Mouse (Mus musculus): ENCODE data around the gene Prkg1. TPM values are rescaled to one million over a fixed set of nuclear protein-coding genes. Genes with fewer than 3 reads are reported as not detected.

Gene Prkg1
- polyA plus RNA-seq, 1 experiment from 2014 or later = 2.2 TPM

GRCm38 (mm10) chr19:30815661-30816060 is 949.2 kb downstream of the Prkg1 start:
- no peak for ATAC-seq (replicated peaks; ENCODE audit: low FRiP score)
- H3K27ac ChIP-seq (ENCODE audit: low read depth, low read length) = no peak overlapping the region
- 78% methylated on average over 6 of the region's 6 CpGs for WGBS
- no peaks in the 10 kb centered on the region for H3K27me3 ChIP-seq (replicated peaks; ENCODE audit: control insufficient read depth, insufficient read depth, low read length)
- no peak overlapping the region for H3K4me3 ChIP-seq (ENCODE audit: low read depth, low read length)
- H3K9ac ChIP-seq (ENCODE audit: low read depth, low read length) = no peak overlapping the region
- DNase-seq (ENCODE audit: low spot score) = no peak
- H3K4me2 ChIP-seq = no peak overlapping the region
- H3K9me3 ChIP-seq (ENCODE audit: control insufficient read depth, low read length) = no peaks in the 10 kb centered on the region
- H3K36me3 ChIP-seq (ENCODE audit: control insufficient read depth, insufficient read depth, low read length) = no peaks in the 10 kb centered on the region
- no peaks in the 10 kb centered on the region for H3K4me1 ChIP-seq (replicated peaks; ENCODE audit: control insufficient read depth, insufficient read depth, low read length)

DNA sequence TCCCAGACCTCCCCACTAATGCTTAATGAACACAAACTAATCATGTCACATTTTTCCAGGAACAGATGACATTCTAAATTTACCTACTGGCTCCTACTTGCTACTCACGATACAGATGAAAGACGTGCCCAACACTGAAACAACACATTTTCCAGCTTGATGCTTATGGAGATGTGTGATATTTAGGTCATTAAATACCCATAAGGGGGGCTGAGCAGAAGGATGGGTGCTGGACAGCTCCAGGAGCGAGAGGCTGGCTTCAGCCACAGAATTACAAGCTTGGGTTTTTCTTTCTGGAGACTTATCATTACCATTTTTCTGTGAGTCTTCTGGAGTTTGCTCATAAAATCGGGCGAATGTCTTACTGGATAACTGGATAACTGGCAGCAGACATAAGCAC is 958.6 kb downstream of the Prkg1 start:
- H3K27me3 ChIP-seq (replicated peaks; ENCODE audit: control insufficient read depth, insufficient read depth, low read length) = no peaks in the 10 kb centered on the region
- H3K9ac ChIP-seq (ENCODE audit: low read depth, low read length) = no peak overlapping the region
- no peak overlapping the region for H3K4me2 ChIP-seq
- H3K4me1 ChIP-seq (replicated peaks; ENCODE audit: control insufficient read depth, insufficient read depth, low read length) = no peaks in the 10 kb centered on the region
- no peaks in the 10 kb centered on the region for H3K36me3 ChIP-seq (ENCODE audit: control insufficient read depth, insufficient read depth, low read length)
- no peak overlapping the region for H3K4me3 ChIP-seq (ENCODE audit: low read depth, low read length)
- H3K27ac ChIP-seq (ENCODE audit: low read depth, low read length) = no peak overlapping the region
- no peaks in the 10 kb centered on the region for H3K9me3 ChIP-seq (ENCODE audit: control insufficient read depth, low read length)
- ATAC-seq (replicated peaks; ENCODE audit: low FRiP score) = no peak
- 74% methylated on average over 5 of the region's 5 CpGs for WGBS
- no peak for DNase-seq (ENCODE audit: low spot score)

GRCm38 (mm10) chr19:30780803-30781202 is 984.0 kb downstream of the Prkg1 start:
- DNase-seq (ENCODE audit: low spot score) = no peak
- WGBS = 60% methylated on average over 2 of the region's 2 CpGs
- H3K9me3 ChIP-seq (ENCODE audit: control insufficient read depth, low read length) = no peaks in the 10 kb centered on the region
- no peaks in the 10 kb centered on the region for H3K4me1 ChIP-seq (replicated peaks; ENCODE audit: control insufficient read depth, insufficient read depth, low read length)
- H3K9ac ChIP-seq (ENCODE audit: low read depth, low read length) = no peak overlapping the region
- no peaks in the 10 kb centered on the region for H3K36me3 ChIP-seq (ENCODE audit: control insufficient read depth, insufficient read depth, low read length)
- no peak overlapping the region for H3K27ac ChIP-seq (ENCODE audit: low read depth, low read length)
- no peak for ATAC-seq (replicated peaks; ENCODE audit: low FRiP score)
- no peak overlapping the region for H3K4me3 ChIP-seq (ENCODE audit: low read depth, low read length)
- H3K4me2 ChIP-seq = no peak overlapping the region
- no peaks in the 10 kb centered on the region for H3K27me3 ChIP-seq (replicated peaks; ENCODE audit: control insufficient read depth, insufficient read depth, low read length)

- H3K9ac ChIP-seq (ENCODE audit: low read depth, low read length) = no peak overlapping the region
- no peaks in the 10 kb centered on the region for H3K36me3 ChIP-seq (ENCODE audit: control insufficient read depth, insufficient read depth, low read length)
- H3K4me2 ChIP-seq = no peak overlapping the region
- no peaks in the 10 kb centered on the region for H3K27me3 ChIP-seq (replicated peaks; ENCODE audit: control insufficient read depth, insufficient read depth, low read length)
- ATAC-seq (replicated peaks; ENCODE audit: low FRiP score) = no peak
- no peak overlapping the region for H3K4me3 ChIP-seq (ENCODE audit: low read depth, low read length)
- 54% methylated on average over 1 of the region's 1 CpGs for WGBS
- no peak overlapping the region for H3K27ac ChIP-seq (ENCODE audit: low read depth, low read length)
- no peak for DNase-seq (ENCODE audit: low spot score)
- no peaks in the 10 kb centered on the region for H3K9me3 ChIP-seq (ENCODE audit: control insufficient read depth, low read length)
- no peaks in the 10 kb centered on the region for H3K4me1 ChIP-seq (replicated peaks; ENCODE audit: control insufficient read depth, insufficient read depth, low read length)
Observed at GRCm38 (mm10) chr19:30768316-30768715, 996.5 kb downstream of the Prkg1 start.

DNA sequence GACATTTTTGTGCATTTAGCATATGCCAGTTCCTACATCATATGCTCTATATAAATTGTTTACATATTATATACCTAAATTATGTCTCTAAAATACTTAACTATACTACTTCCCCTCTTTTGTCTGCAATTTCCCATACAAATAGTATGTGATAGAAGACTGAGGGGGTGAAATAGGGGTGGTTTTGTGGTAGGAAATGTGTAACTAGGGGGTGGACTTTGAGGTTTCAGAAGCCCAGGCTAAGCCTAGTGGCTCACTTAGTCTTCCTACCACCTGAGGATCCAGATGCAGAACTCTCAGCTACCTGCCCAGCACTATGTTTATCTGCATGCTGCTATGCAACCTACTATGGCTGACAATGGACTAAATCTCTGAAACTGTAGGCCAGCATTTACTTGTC is 1020.4 kb downstream of the Prkg1 start:
- H3K36me3 ChIP-seq (ENCODE audit: control insufficient read depth, insufficient read depth, low read length) = no peaks in the 10 kb centered on the region
- DNase-seq (ENCODE audit: low spot score) (no peak), ATAC-seq (replicated peaks; ENCODE audit: low FRiP score) (no peak)
- no peak overlapping the region for H3K27ac ChIP-seq (ENCODE audit: low read depth, low read length)
- H3K9ac ChIP-seq (ENCODE audit: low read depth, low read length) = no peak overlapping the region
- H3K4me3 ChIP-seq (ENCODE audit: low read depth, low read length) = no peak overlapping the region
- H3K4me2 ChIP-seq = no peak overlapping the region
- no peaks in the 10 kb centered on the region for H3K27me3 ChIP-seq (replicated peaks; ENCODE audit: control insufficient read depth, insufficient read depth, low read length)
- H3K4me1 ChIP-seq (replicated peaks; ENCODE audit: control insufficient read depth, insufficient read depth, low read length) = no peaks in the 10 kb centered on the region
- no peaks in the 10 kb centered on the region for H3K9me3 ChIP-seq (ENCODE audit: control insufficient read depth, low read length)

GRCm38 (mm10) chr19:30699130-30699529 is 1065.7 kb downstream of the Prkg1 start:
- no peak for DNase-seq (ENCODE audit: low spot score)
- Histone ChIP-seq H3K4me2 (no peak overlapping the region), H3K4me1 (replicated peaks; ENCODE audit: control insufficient read depth, insufficient read depth, low read length) (no peaks in the 10 kb centered on the region), H3K4me3 (ENCODE audit: low read depth, low read length) (no peak overlapping the region), H3K36me3 (ENCODE audit: control insufficient read depth, insufficient read depth, low read length) (no peaks in the 10 kb centered on the region), H3K9me3 (ENCODE audit: control insufficient read depth, low read length) (no peaks in the 10 kb centered on the region), H3K9ac (ENCODE audit: low read depth, low read length) (no peak overlapping the region), H3K27ac (ENCODE audit: low read depth, low read length) (no peak overlapping the region), H3K27me3 (replicated peaks; ENCODE audit: control insufficient read depth, insufficient read depth, low read length) (no peaks in the 10 kb centered on the region)
- no peak for ATAC-seq (replicated peaks; ENCODE audit: low FRiP score)
- WGBS = 87% methylated on average over 5 of the region's 5 CpGs

DNA sequence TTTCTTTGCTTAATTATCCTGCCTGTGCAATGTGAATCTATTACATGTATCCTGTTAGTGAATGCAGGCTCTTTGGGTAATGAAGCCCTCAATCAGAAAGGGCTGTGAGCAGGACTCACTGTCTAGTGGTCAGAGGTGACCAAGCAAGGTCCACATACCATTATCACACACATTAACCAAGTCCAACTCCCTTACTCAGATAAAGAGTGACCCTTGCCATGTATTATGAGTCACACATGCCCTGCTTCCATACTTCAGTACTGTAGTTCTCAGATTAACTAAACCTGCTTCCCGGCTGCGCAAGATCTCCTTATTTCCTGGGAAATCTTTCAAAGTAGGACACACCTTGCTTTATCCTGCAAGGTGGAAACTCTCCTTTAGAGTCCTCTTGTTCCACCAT is 1073.6 kb downstream of the Prkg1 start:
- Histone ChIP-seq H3K27me3 (replicated peaks; ENCODE audit: control insufficient read depth, insufficient read depth, low read length) (no peaks in the 10 kb centered on the region), H3K9ac (ENCODE audit: low read depth, low read length) (no peak overlapping the region), H3K9me3 (ENCODE audit: control insufficient read depth, low read length) (no peaks in the 10 kb centered on the region), H3K4me2 (no peak overlapping the region), H3K27ac (ENCODE audit: low read depth, low read length) (no peak overlapping the region), H3K4me3 (ENCODE audit: low read depth, low read length) (no peak overlapping the region), H3K4me1 (replicated peaks; ENCODE audit: control insufficient read depth, insufficient read depth, low read length) (no peaks in the 10 kb centered on the region), H3K36me3 (ENCODE audit: control insufficient read depth, insufficient read depth, low read length) (no peaks in the 10 kb centered on the region)
- ATAC-seq (replicated peaks; ENCODE audit: low FRiP score) = no peak
- DNase-seq (ENCODE audit: low spot score) = no peak
- 93% methylated on average over 2 of the region's 2 CpGs for WGBS

DNA sequence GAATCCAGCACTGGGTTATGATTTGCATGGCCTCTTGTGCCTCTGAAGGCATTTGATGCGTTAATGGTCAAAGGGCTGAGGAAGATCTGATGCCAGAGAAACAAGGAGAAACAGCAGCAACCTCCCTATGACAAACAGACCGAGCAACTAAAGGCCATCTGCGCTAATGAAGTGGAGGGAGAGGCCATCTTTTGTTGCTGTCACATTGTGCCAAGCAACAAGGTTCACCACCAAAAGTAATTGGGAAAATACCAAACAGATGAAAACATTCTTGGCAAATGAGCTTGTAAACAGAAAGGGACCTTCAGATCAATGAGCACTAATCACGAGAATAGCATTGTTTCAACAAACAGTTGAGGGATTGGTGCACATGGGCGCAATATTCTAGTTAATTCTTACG is 1074.1 kb downstream of the Prkg1 start:
- DNase-seq (ENCODE audit: low spot score) = no peak
- H3K27me3 ChIP-seq (replicated peaks; ENCODE audit: control insufficient read depth, insufficient read depth, low read length) = no peaks in the 10 kb centered on the region
- 84% methylated on average over 6 of the region's 6 CpGs for WGBS
- no peaks in the 10 kb centered on the region for H3K36me3 ChIP-seq (ENCODE audit: control insufficient read depth, insufficient read depth, low read length)
- H3K4me2 ChIP-seq = no peak overlapping the region
- H3K4me1 ChIP-seq (replicated peaks; ENCODE audit: control insufficient read depth, insufficient read depth, low read length) = no peaks in the 10 kb centered on the region
- no peak overlapping the region for H3K9ac ChIP-seq (ENCODE audit: low read depth, low read length)
- H3K9me3 ChIP-seq (ENCODE audit: control insufficient read depth, low read length) = no peaks in the 10 kb centered on the region
- no peak overlapping the region for H3K4me3 ChIP-seq (ENCODE audit: low read depth, low read length)
- no peak for ATAC-seq (replicated peaks; ENCODE audit: low FRiP score)
- H3K27ac ChIP-seq (ENCODE audit: low read depth, low read length) = no peak overlapping the region

- Histone ChIP-seq H3K27ac (ENCODE audit: low read depth, low read length) (no peak overlapping the region), H3K4me3 (ENCODE audit: low read depth, low read length) (no peak overlapping the region), H3K4me2 (no peak overlapping the region), H3K27me3 (replicated peaks; ENCODE audit: control insufficient read depth, insufficient read depth, low read length) (no peaks in the 10 kb centered on the region), H3K9me3 (ENCODE audit: control insufficient read depth, low read length) (no peaks in the 10 kb centered on the region), H3K4me1 (replicated peaks; ENCODE audit: control insufficient read depth, insufficient read depth, low read length) (no peaks in the 10 kb centered on the region), H3K9ac (ENCODE audit: low read depth, low read length) (no peak overlapping the region), H3K36me3 (ENCODE audit: control insufficient read depth, insufficient read depth, low read length) (no peaks in the 10 kb centered on the region)
- DNase-seq (ENCODE audit: low spot score) (no peak), ATAC-seq (replicated peaks; ENCODE audit: low FRiP score) (no peak)
- 77% methylated on average over 6 of the region's 6 CpGs for WGBS
Observed at GRCm38 (mm10) chr19:30687942-30688341, 1076.9 kb downstream of the Prkg1 start.

All from liver, embryonic 11.5 days (tissue).